Mouse (Mus musculus) brown adipose tissue, adult 24 weeks (tissue): ENCODE results near the gene Fam117b. TPM values are rescaled to one million over a fixed set of nuclear protein-coding genes. Genes with fewer than 3 reads are reported as not detected.

Experiments
- H3K27ac ChIP-seq: fragments of 200-500 bp; replicated peaks from 2 replicates; pipeline ENCODE4 v1.5.1; 2012; ENCODE audit warnings: low read depth, mild to moderate bottlenecking, low read length
- H3K4me1 ChIP-seq: fragments of 200-500 bp; 2 replicates; pipeline ENCODE4 v1.6.1; 2012; ENCODE audit warnings: low read length, mixed read lengths; ENCODE audit not compliant: control insufficient read depth, insufficient read depth, insufficient read length
- H3K4me3 ChIP-seq: fragments of 200-500 bp; 2 replicates; pipeline ENCODE4 v1.5.1; 2012; ENCODE audit warnings: low read depth, mild to moderate bottlenecking, low read length, moderate library complexity; ENCODE audit not compliant: insufficient read depth
- polyA plus RNA-seq: library from polyadenylated mRNA; stranded (reverse); fragments of >200 nt; gene quantifications from 2 replicates; pipeline ENCODE4 v1.2.4, GENCODE M21; 2012; ENCODE audit not compliant: missing spikeins, insufficient read depth, insufficient read length

The Fam117b gene
- polyA plus RNA-seq, 1 experiment: 5.0 TPM

DNA sequence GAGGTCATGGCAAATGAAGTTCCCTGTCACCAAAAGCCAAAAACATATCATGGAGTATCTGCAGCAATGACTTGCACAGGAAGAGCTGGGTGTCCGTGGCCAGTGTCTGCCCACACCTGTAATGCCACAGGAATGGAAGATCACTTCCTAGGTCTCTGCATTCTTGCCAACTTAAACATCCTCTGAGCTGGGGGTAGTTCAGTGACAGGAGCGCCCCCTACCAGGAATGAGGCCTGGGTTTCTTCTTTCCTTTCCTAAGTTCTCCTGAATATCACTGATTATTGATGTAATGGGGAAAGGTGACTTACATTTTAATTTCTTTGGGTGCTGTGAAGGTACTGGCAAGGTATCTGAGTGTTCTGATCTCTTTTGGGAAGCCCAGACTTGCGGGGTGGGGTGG lies 82.8 kb downstream of the Fam117b start:
- H3K4me1 ChIP-seq: no peaks in the 10 kb centered on the region
- no peak overlapping the region for H3K27ac ChIP-seq

DNA sequence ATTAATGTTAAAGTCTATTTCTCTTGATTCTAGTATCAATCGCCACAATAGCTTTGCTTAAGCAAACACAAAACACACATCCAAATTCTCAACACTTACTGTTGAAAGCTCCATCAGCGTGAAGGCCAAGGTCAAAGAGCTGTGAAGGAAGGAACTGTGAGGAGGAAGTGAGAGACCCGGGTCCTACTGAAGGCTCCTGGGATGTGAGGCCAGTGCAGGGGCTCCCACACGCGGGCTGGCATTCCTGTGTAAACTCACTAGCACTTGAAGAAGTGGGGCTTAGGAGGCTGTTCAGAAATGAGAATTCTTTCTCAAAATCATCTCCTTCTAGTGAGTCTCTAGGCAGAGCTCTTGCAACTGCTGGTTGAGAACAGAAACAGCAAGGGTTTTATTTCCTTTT lies 84.5 kb downstream of the Fam117b start:
- Histone ChIP-seq H3K4me3 (no peak overlapping the region), H3K4me1 (no peaks in the 10 kb centered on the region), H3K27ac (no peak overlapping the region)

More for the DNA sequence above, 82.8 kb downstream of the Fam117b start:
- no peak overlapping the region for H3K4me3 ChIP-seq

DNA sequence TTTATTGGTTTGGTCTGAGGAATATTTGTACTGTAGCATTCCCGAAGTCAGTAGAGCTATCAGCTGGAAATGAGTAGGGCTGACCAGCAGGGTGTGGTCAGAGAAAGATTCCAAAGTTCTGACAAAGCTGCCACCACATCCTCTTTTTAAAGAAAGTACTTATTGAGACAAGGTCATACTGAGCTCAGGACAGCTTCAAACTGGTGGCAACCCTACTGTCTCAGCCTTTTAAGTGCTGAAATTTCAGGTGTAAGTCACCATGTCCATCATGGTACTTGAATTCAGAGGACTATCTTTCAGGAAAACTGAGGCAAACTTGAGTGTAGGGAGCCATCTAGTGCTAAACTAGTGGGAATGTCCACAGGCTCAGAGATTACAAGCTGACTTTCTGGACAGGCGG lies 87.5 kb downstream of the Fam117b start:
- Histone ChIP-seq H3K27ac (no peak overlapping the region), H3K4me3 (no peak overlapping the region), H3K4me1 (no peaks in the 10 kb centered on the region)

DNA sequence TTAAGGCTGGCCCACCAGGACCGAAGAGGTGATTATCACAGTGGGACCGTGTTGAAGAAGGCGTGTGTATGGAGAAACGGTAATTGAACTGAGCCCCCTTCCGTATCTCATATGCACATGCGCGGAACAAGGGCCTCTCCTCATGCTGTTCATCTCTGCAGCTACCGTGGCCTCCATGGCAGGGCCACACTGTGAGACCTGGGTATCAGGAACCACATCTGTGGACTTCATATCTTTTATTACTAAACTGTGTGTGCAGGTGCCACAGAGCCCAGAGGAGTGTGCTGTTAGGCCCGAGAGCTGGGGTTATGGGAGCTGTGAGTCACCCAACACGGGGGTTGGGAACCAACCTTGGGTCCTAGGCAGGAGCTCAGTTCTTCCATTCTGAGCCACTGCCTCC lies 94.5 kb downstream of the Fam117b start:
- H3K4me3 ChIP-seq: no peak overlapping the region
- no peak overlapping the region for H3K27ac ChIP-seq
- no peaks in the 10 kb centered on the region for H3K4me1 ChIP-seq

DNA sequence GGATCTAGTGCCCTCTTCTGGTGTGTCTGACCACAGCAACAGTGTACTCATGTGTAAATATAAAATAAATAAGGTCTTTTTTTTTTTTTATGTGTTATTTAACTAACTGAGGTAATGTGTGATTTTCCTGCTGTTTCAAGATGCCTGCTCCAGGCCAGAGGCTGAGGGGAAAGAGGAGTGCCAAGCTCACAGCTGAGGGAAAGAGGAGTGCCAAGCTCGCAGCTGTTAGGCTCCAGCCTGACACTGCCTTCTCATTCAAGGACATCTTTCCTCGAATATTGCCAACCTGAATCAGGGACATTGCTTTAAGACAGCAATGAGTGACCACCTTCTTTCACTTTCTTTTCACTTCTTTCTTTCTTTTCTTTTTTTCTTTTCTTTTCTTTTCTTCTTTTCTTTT lies 95.9 kb downstream of the Fam117b start:
- no peak overlapping the region for H3K27ac ChIP-seq
- H3K4me1 ChIP-seq: no peaks in the 10 kb centered on the region
- H3K4me3 ChIP-seq: no peak overlapping the region

DNA sequence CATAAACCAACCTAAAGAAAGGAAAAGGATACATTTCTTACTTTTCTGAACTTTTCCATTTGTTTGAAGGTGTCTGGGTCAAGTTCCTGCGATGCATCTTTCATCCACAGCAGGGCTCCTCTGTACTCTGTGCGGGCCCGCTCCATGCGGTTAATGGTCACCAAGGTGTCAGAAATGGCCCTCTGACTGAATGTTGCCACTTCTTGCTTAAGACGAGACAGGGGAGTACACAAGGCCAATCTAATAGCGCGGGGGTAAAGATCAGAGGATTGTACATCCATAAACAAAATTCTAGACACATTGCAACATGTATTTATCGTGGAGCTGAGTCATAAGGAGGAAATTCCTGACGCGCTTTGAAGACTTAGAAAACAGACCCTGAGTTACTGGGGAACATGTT lies 101.0 kb downstream of the Fam117b start:
- Histone ChIP-seq H3K27ac (no peak overlapping the region), H3K4me3 (no peak overlapping the region), H3K4me1 (no peaks in the 10 kb centered on the region)

DNA sequence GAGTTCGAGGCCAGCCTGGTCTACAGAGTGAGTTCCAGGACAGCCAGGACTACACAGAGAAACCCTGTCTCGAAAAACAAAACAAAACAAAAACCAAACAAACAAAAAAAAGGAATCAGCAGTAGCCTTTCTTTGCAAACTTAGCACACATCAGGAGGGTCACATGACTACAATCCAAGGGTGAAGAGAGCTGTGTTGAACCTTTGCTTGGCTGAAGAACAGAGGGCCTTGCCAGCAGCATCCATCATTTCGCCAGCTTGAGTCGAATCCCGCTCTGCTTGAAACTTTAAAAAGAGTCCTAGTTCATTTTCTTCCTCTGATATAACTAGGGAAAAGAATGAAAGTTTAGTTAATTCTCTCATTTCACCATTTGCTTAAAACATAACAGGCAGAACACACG lies 102.7 kb downstream of the Fam117b start:
- H3K4me1 ChIP-seq: no peaks in the 10 kb centered on the region
- no peak overlapping the region; the same call in 1 of the 2 replicates for H3K27ac ChIP-seq
- no peak overlapping the region for H3K4me3 ChIP-seq

DNA sequence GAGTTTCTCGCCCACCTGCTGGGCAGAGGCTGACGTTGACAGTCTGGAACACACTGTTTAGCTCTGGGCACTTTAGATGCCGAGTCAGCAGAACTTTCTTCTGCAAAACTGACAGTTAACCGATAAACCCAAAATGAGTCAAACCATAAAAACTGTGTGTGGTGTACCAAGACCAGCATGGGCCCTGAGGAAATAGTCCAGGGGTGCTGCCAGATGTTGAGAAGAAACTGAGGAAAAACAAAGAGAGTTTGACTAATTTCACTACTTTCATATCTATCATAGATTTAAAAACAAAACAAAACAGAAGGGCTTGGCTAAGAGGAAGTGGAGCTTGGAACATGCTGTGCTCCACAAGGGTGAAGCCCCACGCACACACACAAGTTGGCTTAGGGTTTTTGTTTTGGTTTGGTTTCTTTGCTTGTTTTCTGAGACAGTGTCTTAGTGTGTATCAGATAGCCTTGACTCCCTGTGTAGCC lies 103.4 kb downstream of the Fam117b start:
- no peak overlapping the region for H3K4me3 ChIP-seq
- no peak overlapping the region for H3K27ac ChIP-seq
- H3K4me1 ChIP-seq: no peaks in the 10 kb centered on the region

DNA sequence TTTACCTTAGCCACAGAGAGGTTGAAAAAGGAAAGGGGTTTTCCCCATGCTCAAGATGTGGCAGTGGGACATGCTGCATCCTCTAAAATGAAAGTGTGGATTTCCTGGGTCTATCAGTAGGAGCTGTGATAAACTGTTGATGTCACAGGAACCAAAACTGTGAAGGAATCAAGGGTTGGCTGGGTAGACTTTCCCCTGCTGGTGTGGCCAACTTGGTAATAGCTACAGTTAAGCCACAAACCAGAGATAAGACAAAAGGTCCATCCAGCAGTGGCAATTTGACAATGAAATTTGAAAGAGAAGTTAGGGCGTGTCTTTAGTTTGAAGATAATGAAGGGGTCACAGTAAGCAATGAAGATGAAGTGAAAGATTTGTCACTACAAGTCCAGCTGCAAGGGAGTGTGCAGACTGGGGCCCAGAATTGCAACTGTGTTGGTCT lies 104.2 kb downstream of the Fam117b start:
- Histone ChIP-seq H3K27ac (no peak overlapping the region), H3K4me1 (no peaks in the 10 kb centered on the region), H3K4me3 (no peak overlapping the region)

Other genes starting within 250 kb of the Fam117b start
- gene Sumo1, start 242.2 kb upstream of the Fam117b start, polyA plus RNA-seq: 228 and 236 TPM in 2 replicates
- gene Nop58, start 228.0 kb upstream of the Fam117b start, polyA plus RNA-seq: 31.9 and 35.1 TPM in 2 replicates
- 14.6 and 18.7 TPM in 2 replicates for gene Bmpr2, start 149.6 kb upstream of the Fam117b start, polyA plus RNA-seq
- gene Ica1l, start 130.2 kb downstream of the Fam117b start, polyA plus RNA-seq: not detected in 2 replicates
- 5.0 and 8.2 TPM in 2 replicates for gene Carf, start 185.2 kb downstream of the Fam117b start, polyA plus RNA-seq
- 11.2 and 11.6 TPM in 2 replicates for gene Wdr12, start 185.6 kb downstream of the Fam117b start, polyA plus RNA-seq